Mouse (Mus musculus) urinary bladder, adult 18-20 months (tissue): ENCODE data around the gene Aatk.

Experiments used
- DNase-seq, 2 experiments: peaks; one replicate each; pipeline ENCODE4 v3.0.0; 2022; ENCODE audit warnings: low spot score in 2 of 2, mixed read lengths in 2 of 2

The Aatk gene

DNA sequence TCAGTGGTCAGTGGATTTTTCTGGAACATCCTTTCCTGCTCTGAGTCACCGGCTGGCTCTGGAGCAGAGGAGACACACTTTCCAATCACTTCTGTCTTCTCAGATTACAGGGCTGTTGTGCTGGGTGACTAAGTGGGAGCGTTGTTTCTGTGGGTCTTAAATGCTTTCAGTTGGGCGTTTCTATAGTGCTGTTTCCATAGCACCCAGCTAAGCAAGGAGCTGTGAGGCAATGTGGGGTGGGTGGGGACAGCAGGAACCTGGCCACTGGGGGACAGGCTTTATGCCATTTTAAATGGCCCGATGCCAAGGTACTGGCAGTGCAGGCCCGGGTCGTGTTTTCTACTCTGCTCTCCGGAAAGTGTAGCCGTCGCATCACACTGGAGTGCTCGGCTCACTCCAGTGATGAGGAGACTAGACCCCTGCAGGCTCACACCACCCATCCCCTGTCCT is 57.8 kb downstream of the Aatk start:
- peak in 1 of 2 experiments; percentile 65 for DNase-seq

DNA sequence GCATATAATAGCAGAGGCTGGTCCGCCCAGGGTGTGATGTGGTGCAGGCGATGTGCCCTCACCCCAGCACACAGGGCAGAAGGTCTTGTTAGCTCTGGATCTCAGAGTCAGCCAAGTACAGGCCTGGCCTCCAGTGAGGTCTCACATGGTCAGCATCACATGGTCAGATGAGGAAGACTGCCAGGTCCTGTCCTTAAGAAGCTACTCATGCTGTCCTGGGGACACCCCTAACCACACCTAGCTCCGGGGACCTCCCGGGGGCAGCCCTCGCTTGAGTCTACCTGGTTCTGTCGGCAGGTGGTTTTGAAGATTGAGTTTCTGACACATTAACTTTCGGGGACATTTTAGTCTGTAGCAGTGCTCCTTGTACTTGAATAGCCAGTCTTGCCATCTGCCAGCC is 58.6 kb downstream of the Aatk start:
- DNase-seq = no peak

GRCm38 (mm10) chr11:119987876-119988275 is 59.1 kb downstream of the Aatk start:
- DNase-seq = no peak

GRCm38 (mm10) chr11:119986751-119987425 is 60.1 kb downstream of the Aatk start:
- no peak for DNase-seq

- no peak for DNase-seq
Measured at GRCm38 (mm10) chr11:119983151-119983550, 63.8 kb downstream of the Aatk start.

DNA sequence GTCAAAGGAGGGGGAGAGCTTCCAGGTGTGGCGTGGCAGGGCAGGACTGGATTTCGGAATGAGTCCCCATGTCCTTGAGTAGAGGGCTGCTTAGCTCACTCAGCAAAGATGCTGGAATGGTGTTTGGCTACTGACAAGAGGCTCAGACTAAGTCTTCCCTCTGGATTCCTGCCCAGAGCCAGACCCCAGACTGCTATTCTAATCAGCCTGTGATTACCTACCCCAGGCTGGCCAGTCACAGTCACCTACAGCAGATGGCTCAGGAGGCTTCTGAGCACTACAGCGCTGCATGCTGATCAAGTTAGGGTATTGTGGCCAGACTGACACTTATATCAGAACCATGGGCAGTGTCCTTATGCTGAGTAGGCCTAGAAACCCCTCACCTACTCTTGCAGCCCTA is 64.7 kb downstream of the Aatk start:
- DNase-seq = no peak

GRCm38 (mm10) chr11:119981769-119982168 is 65.2 kb downstream of the Aatk start:
- DNase-seq = no peak

DNA sequence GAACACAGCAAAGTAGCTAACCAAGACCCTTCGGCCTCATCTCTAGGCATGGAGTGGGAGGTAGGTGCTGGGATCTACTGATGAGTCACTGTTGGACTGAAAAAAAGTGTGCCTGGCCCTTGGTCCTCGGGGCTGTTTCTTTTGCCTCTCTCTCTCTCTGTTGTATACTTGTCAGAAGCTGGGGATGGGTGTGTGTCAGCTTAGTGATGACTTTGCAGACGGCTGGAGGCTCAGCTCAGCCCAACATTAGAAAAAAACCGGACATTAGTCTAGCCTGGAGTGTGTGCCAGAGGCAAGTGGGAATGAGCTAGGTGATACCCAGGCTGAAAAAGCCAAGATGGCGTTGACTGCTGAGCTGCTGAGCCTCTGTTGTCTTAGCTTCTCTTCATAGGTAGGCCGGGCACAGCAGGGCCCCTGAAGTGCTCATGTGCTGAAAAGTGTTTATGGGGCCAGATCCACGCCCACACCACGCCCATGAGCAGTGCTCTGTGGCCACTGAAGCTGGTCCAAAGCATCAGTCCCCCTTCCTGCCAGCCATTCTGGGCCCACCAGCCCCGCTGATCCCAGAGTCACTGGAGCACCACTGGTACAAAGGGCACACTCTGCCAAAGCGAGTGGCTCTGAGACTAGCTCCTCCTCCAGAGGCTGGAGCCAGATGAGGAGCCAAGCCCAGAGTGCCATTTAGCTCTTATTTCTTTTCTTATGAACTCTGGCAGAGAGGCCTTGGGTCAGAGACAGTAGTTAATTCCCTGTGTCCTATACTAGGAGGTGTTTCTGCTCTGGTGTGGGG is 67.2 kb downstream of the Aatk start:
- DNase-seq = no peak

DNA sequence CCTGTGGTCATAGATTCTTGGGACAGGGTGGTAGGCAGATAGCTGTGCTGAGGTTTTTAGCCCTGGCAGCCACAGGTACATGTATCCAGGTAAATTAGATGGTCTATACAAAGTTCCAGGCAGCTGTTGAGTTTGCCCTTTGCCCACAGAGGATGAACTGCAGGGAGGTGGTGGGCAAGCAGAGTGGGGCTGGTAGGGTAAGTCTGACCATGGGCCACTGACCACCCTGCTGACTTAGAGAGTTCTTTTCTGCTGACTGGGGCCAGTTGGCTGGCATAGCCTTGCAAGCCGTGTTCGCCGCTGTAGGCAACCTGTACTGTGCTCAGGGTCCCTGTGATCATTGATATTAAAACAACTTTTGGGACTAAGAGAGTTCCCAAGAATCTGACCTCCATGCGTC is 68.3 kb downstream of the Aatk start:
- no peak for DNase-seq

- DNase-seq = peak; percentile 54 to 83
Measured at GRCm38 (mm10) chr11:119975739-119976501, 71.0 kb downstream of the Aatk start.

GRCm38 (mm10) chr11:119973789-119974188 is 73.2 kb downstream of the Aatk start:
- no peak for DNase-seq

- no peak for DNase-seq
Measured at GRCm38 (mm10) chr11:119970021-119970851, 76.7 kb downstream of the Aatk start.

GRCm38 (mm10) chr11:119967892-119968291 is 79.1 kb downstream of the Aatk start:
- no peak for DNase-seq

- no peak for DNase-seq
Measured at GRCm38 (mm10) chr11:119967401-119967800, 79.6 kb downstream of the Aatk start.

GRCm38 (mm10) chr11:119966294-119966693 is 80.7 kb downstream of the Aatk start:
- no peak for DNase-seq

DNA sequence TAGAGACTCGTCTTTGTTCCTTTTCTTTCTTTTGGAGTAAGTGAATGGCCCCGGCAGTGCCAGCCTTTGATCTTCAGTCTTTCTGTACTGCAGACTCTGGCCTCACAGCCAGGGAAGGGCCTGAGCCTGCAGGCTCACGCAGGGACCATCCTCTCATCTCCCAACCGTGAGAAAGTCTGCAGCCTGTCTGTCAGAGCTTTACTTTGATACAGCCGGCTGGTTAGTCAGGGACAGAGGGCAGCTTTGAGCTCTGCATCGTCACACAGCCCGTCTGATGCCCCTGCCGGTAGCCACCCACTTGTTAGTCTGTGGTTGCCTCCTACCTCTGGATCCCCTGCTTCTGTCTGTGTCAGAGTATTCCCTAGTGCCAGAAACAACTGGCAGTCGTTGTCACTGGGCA is 81.9 kb downstream of the Aatk start:
- no peak for DNase-seq

DNA sequence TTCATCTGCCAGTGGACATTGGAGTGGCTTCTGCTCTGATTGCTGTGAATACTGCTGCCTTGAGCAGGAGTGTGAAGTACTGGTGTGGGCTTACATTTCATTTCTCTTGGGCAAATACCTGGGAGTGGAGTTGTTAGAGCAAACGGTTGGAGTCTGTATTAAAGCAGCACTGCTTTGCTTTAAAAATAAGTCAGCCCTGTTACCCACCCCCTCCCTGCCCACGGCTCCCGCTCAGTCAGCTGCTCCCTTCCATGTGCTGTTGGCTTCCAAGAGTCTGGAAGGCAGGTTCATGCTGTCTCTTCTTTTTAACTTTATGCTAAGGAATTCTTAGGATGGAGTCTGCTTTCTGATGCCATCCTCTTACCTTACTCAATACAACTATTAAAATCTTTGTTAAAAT is 85.5 kb downstream of the Aatk start:
- DNase-seq = no peak

DNA sequence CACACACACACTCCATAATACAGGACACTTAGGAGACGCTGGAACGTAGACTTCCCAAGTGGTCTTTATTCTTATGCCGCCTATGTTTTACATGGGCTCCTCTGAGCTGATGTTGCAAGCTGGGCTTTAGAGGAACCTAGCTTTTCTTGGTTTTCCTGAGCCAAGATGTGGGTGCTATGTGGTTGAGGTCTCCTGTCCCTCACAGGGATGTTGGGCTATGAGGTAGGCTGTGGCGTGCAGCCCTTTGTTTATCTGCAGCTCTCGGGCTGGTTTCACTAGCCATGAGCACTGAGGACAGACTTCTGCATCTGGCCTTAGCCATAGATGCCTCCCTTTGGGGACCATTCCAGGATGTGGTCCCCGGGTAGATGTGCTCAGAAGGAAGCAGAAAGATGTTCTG is 86.3 kb downstream of the Aatk start:
- DNase-seq = no peak

DNA sequence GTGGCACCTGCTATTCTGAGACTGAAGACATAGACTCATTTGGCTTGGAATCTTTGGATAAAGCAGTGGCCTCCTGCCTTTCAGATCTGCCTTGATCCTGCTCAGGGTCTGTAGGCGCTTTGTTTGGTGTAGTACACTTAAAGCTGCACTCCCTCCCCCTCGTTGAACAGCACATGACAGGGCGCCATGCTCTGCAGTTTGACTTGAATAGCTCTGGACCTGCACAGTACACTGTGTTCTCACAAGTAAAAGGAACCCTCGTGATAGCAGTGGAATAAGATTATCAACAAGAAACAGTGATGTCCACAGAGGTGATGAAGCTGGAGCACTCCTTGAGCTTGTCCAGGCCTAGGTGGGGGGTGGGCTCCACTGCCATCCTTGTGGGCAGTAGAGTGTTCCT is 87.3 kb downstream of the Aatk start:
- no peak for DNase-seq

GRCm38 (mm10) chr11:119958856-119959255 is 88.1 kb downstream of the Aatk start:
- no peak for DNase-seq
